Mouse (Mus musculus) brain, embryonic 14.5 days (tissue): ENCODE measurements around the gene Kcmf1.

ENCODE experiments used
- CTCF ChIP-seq: fragments of 200-500 bp; IDR thresholded peaks from 2 replicates; pipeline ENCODE4 v1.5.1; 2012; ENCODE audit warnings: inconsistent platforms, mild to moderate bottlenecking, moderate library complexity, borderline replicate concordance; ENCODE audit not compliant: insufficient read depth, insufficient read length; ENCODE audit errors: extremely low read depth
- POLR2A ChIP-seq: fragments of 200-500 bp; IDR thresholded peaks from 2 replicates; pipeline ENCODE4 v1.6.1; 2012; ENCODE audit warnings: mild to moderate bottlenecking, inconsistent platforms, borderline replicate concordance; ENCODE audit not compliant: poor library complexity, insufficient read depth, insufficient read length, severe bottlenecking; ENCODE audit errors: extremely low read depth

DNA sequence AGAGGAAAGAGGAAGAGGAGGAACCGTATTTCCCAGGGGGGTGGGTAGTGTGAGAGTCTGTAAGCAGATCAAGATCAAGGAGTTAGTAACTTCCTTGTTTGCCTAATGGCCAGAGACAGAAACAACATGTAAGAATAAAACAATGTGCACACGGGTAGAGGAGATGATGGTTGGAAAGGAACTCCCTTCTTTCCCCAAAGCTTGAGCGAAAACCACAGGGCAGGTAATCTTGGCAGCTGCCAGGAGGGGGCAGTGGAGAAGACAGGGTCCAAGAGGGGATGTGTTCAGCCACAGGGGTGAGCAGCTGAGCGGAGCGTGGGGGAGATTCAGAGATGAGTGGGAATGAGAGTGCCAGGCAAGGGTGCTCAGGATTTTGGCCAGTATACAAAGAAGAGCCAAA lies 48.1 kb downstream of the Kcmf1 start:
- no peak for TF ChIP-seq POLR2A
- TF ChIP-seq CTCF: peak; percentile 63; the same call in 1 of the 2 replicates
